ENCODE assay signal across 8 mouse cellular contexts in genomic region chr1:55086868-55087400, GRCm38 (mm10). TPM values are rescaled to one million over a fixed set of nuclear protein-coding genes. Genes with fewer than 3 reads are reported as not detected.
DNase-seq lines count a peak whose midpoint lies in the region; ATAC-seq and TF ChIP-seq lines count a peak whose summit lies in the region.

No protein-coding gene starts in this region.

- H3K36me3 ChIP-seq in E14TG2a.4 (ENCODE audit: insufficient read depth, low read length), result peaks cover 81% of the 10 kb centered on the region
- peaks cover 45% of the 10 kb centered on the region for H3K36me3 ChIP-seq in embryonic facial prominence, embryonic 12.5 days
- H3K36me3 ChIP-seq in hindbrain, embryonic 13.5 days, result peaks cover 43% of the 10 kb centered on the region
- H3K36me3 ChIP-seq in limb, embryonic 14.5 days (ENCODE audit: control insufficient read depth, insufficient read depth, low read length), result peaks cover 42% of the 10 kb centered on the region

- no peak for TF ChIP-seq POLR2A in limb, embryonic 14.5 days (IDR thresholded peaks at IDR 0.05; ENCODE audit: borderline replicate concordance, extremely low read depth, insufficient read depth, insufficient read length)

- H3K4me2 ChIP-seq in embryonic facial prominence, embryonic 12.5 days (replicated peaks), result peak overlapping the region; percentile 92
- peak overlapping the region; percentile 95 for H3K4me2 ChIP-seq in hindbrain, embryonic 13.5 days
- H3K4me2 ChIP-seq in limb, embryonic 14.5 days (replicated peaks; ENCODE audit: low read depth, low read length, severe bottlenecking), result peak overlapping the region; percentile 90

- peak overlapping the region; percentile 99 for H3K4me3 ChIP-seq in E14TG2a.4 (replicated peaks; ENCODE audit: low read length)
- H3K4me3 ChIP-seq in embryonic facial prominence, embryonic 12.5 days, result peak overlapping the region; percentile 96
- H3K4me3 ChIP-seq in hindbrain, embryonic 13.5 days, result peak overlapping the region; percentile 94
- peak overlapping the region; percentile 90 for H3K4me3 ChIP-seq in limb, embryonic 14.5 days (replicated peaks; ENCODE audit: low read length)

- no peaks in the 10 kb centered on the region for H3K27me3 ChIP-seq in E14TG2a.4 (ENCODE audit: insufficient read depth, low read length)
- H3K27me3 ChIP-seq in embryonic facial prominence, embryonic 12.5 days, result no peaks in the 10 kb centered on the region
- no peaks in the 10 kb centered on the region for H3K27me3 ChIP-seq in hindbrain, embryonic 13.5 days
- no peaks in the 10 kb centered on the region for H3K27me3 ChIP-seq in limb, embryonic 14.5 days (ENCODE audit: control insufficient read depth, insufficient read depth, low read length)

- no peak for TF ChIP-seq CTCF in E14TG2a.4 (conservative IDR thresholded peaks at IDR 0.05; ENCODE audit: low read length)

- 2% methylated on average over 13 of the region's 13 CpGs for WGBS in embryonic facial prominence, embryonic 12.5 days
- under 1% methylated on average over 13 of the region's 13 CpGs for WGBS in hindbrain, embryonic 13.5 days
- WGBS in limb, embryonic 14.5 days, result 1% methylated on average over 13 of the region's 13 CpGs

- H3K9me3 ChIP-seq in E14TG2a.4 (ENCODE audit: low read length), result no peaks in the 10 kb centered on the region
- no peaks in the 10 kb centered on the region for H3K9me3 ChIP-seq in embryonic facial prominence, embryonic 12.5 days
- no peaks in the 10 kb centered on the region for H3K9me3 ChIP-seq in hindbrain, embryonic 13.5 days
- H3K9me3 ChIP-seq in limb, embryonic 14.5 days (ENCODE audit: control insufficient read depth, low read length), result no peaks in the 10 kb centered on the region

- peak; percentile 20 for DNase-seq in gastrocnemius, postnatal 10 days
- DNase-seq in gastrocnemius, postnatal 25 days, result no peak
- DNase-seq in limb, embryonic 14.5 days (ENCODE audit: low spot score), result no peak
- no peak for DNase-seq in right cerebral cortex, postnatal 36 days (ENCODE audit: low spot score in 2 of 2)

- peak overlapping the region; percentile 94 for H3K9ac ChIP-seq in embryonic facial prominence, embryonic 12.5 days
- H3K9ac ChIP-seq in hindbrain, embryonic 13.5 days, result peak overlapping the region; percentile 93
- H3K9ac ChIP-seq in limb, embryonic 14.5 days (ENCODE audit: low read depth, low read length, severe bottlenecking), result peak overlapping the region; percentile 95

- H3K4me1 ChIP-seq in E14TG2a.4 (replicated peaks; ENCODE audit: low read depth, low read length), result peaks cover 68% of the 10 kb centered on the region
- peaks cover 27% of the 10 kb centered on the region for H3K4me1 ChIP-seq in embryonic facial prominence, embryonic 12.5 days
- H3K4me1 ChIP-seq in hindbrain, embryonic 13.5 days (replicated peaks), result peaks cover 46% of the 10 kb centered on the region
- H3K4me1 ChIP-seq in limb, embryonic 14.5 days (ENCODE audit: control insufficient read depth, insufficient read depth, low read length), result peaks cover 19% of the 10 kb centered on the region

- H3K27ac ChIP-seq in embryonic facial prominence, embryonic 12.5 days, result peak overlapping the region; percentile 95
- peak overlapping the region; percentile 96 for H3K27ac ChIP-seq in hindbrain, embryonic 13.5 days
- H3K27ac ChIP-seq in limb, embryonic 14.5 days (replicated peaks; ENCODE audit: low read depth, low read length), result peak overlapping the region; percentile 95

- ATAC-seq in embryonic facial prominence, embryonic 12.5 days (ENCODE audit: insufficient number of reproducible peaks, insufficient read depth, low FRiP score, low TSS enrichment), result peak; percentile 13; the same call in 1 of the 2 replicates
- no peak; the same call in 1 of the 2 replicates for ATAC-seq in hindbrain, embryonic 13.5 days (ENCODE audit: low FRiP score)
- ATAC-seq in limb, embryonic 14.5 days (ENCODE audit: low FRiP score, low read depth), result no peak
- 0 out of 2 replicates have a peak, but pooled peaks have one; percentile 9 for ATAC-seq in monocyte, adult 5-6 weeks (replicated peaks; ENCODE audit: insufficient number of reproducible peaks, low FRiP score, low TSS enrichment, poor library complexity, severe bottlenecking)

RNA-seq across cellular contexts. Expression of gene Hspe1, which starts 1.0 kb away (rescaled TPM):
- total RNA-seq in gastrocnemius, postnatal 10 days (2021), result 100 to 1,000 TPM in 1 of 2 experiments, 10 to 100 TPM in 1; 83.6 to 101 TPM
- total RNA-seq in gastrocnemius, postnatal 25 days (2021), result 10 to 100 TPM; 83.7 to 88.8 TPM
- 427 and 440 TPM in 2 replicates for polyA plus RNA-seq in embryonic facial prominence, embryonic 12.5 days (2016; fragmentation: Nextera tagmentation; extraction: Ambion mirVana)
- polyA plus RNA-seq in hindbrain, embryonic 13.5 days (2015; fragmentation: Nextera tagmentation; extraction: Ambion mirVana), result 265 and 290 TPM in 2 replicates
- polyA plus RNA-seq in limb, embryonic 14.5 days (2012; rRNA removed), result 170 and 288 TPM in 2 replicates
- polyA plus RNA-seq in limb, embryonic 14.5 days (2014; fragmentation: Nextera tagmentation; extraction: Ambion mirVana), result 345 and 381 TPM in 2 replicates
- 100 to 218 TPM (median 129 TPM) in 3 replicates for total RNA-seq in monocyte, adult 5-6 weeks (2017)

RNA-seq across cellular contexts. Expression of gene Hspd1, which starts 1.1 kb away (rescaled TPM):
- total RNA-seq in gastrocnemius, postnatal 10 days (2021), result 100 to 1,000 TPM; 176 to 188 TPM
- 100 to 1,000 TPM; 162 to 179 TPM for total RNA-seq in gastrocnemius, postnatal 25 days (2021)
- polyA plus RNA-seq in embryonic facial prominence, embryonic 12.5 days (2016; fragmentation: Nextera tagmentation; extraction: Ambion mirVana), result 349 and 370 TPM in 2 replicates
- polyA plus RNA-seq in hindbrain, embryonic 13.5 days (2015; fragmentation: Nextera tagmentation; extraction: Ambion mirVana), result 287 and 288 TPM in 2 replicates
- 98.9 and 161 TPM in 2 replicates for polyA plus RNA-seq in limb, embryonic 14.5 days (2012; rRNA removed)
- 231 and 252 TPM in 2 replicates for polyA plus RNA-seq in limb, embryonic 14.5 days (2014; fragmentation: Nextera tagmentation; extraction: Ambion mirVana)
- 128 to 155 TPM (median 141 TPM) in 3 replicates for total RNA-seq in monocyte, adult 5-6 weeks (2017)

RNA-seq across cellular contexts. Expression of gene Coq10b, which starts 34.4 kb away (rescaled TPM):
- 10 to 100 TPM in 1 of 2 experiments, 1 to 10 TPM in 1; 9.5 to 11.3 TPM for total RNA-seq in gastrocnemius, postnatal 10 days (2021)
- total RNA-seq in gastrocnemius, postnatal 25 days (2021), result 10 to 100 TPM in 1 of 2 experiments, 1 to 10 TPM in 1; 7.7 to 22.8 TPM
- polyA plus RNA-seq in embryonic facial prominence, embryonic 12.5 days (2016; fragmentation: Nextera tagmentation; extraction: Ambion mirVana), result 20.9 and 22.9 TPM in 2 replicates
- polyA plus RNA-seq in hindbrain, embryonic 13.5 days (2015; fragmentation: Nextera tagmentation; extraction: Ambion mirVana), result 31.6 and 33.4 TPM in 2 replicates
- 12.2 and 13.0 TPM in 2 replicates for polyA plus RNA-seq in limb, embryonic 14.5 days (2012; rRNA removed)
- polyA plus RNA-seq in limb, embryonic 14.5 days (2014; fragmentation: Nextera tagmentation; extraction: Ambion mirVana), result 19.1 and 21.2 TPM in 2 replicates
- 71.7 to 116 TPM (median 73.4 TPM) in 3 replicates for total RNA-seq in monocyte, adult 5-6 weeks (2017)

RNA-seq across cellular contexts. Expression of gene Mob4, which starts 44.1 kb away (rescaled TPM):
- total RNA-seq in gastrocnemius, postnatal 10 days (2021), result 10 to 100 TPM; 45.3 to 48.0 TPM
- total RNA-seq in gastrocnemius, postnatal 25 days (2021), result 10 to 100 TPM; 34.1 to 38.5 TPM
- polyA plus RNA-seq in embryonic facial prominence, embryonic 12.5 days (2016; fragmentation: Nextera tagmentation; extraction: Ambion mirVana), result 147 and 155 TPM in 2 replicates
- polyA plus RNA-seq in hindbrain, embryonic 13.5 days (2015; fragmentation: Nextera tagmentation; extraction: Ambion mirVana), result 190 and 200 TPM in 2 replicates
- polyA plus RNA-seq in limb, embryonic 14.5 days (2012; rRNA removed), result 37.0 and 43.4 TPM in 2 replicates
- polyA plus RNA-seq in limb, embryonic 14.5 days (2014; fragmentation: Nextera tagmentation; extraction: Ambion mirVana), result 120 and 129 TPM in 2 replicates
- total RNA-seq in monocyte, adult 5-6 weeks (2017), result 68.1 to 119 TPM (median 87.3 TPM) in 3 replicates

RNA-seq across cellular contexts. Expression of gene Sf3b1, which starts 59.7 kb away (rescaled TPM):
- 10 to 100 TPM; 70.2 to 89.8 TPM for total RNA-seq in gastrocnemius, postnatal 10 days (2021)
- 10 to 100 TPM; 36.4 to 49.3 TPM for total RNA-seq in gastrocnemius, postnatal 25 days (2021)
- 317 and 342 TPM in 2 replicates for polyA plus RNA-seq in embryonic facial prominence, embryonic 12.5 days (2016; fragmentation: Nextera tagmentation; extraction: Ambion mirVana)
- 343 and 352 TPM in 2 replicates for polyA plus RNA-seq in hindbrain, embryonic 13.5 days (2015; fragmentation: Nextera tagmentation; extraction: Ambion mirVana)
- 181 and 211 TPM in 2 replicates for polyA plus RNA-seq in limb, embryonic 14.5 days (2012; rRNA removed)
- polyA plus RNA-seq in limb, embryonic 14.5 days (2014; fragmentation: Nextera tagmentation; extraction: Ambion mirVana), result 313 and 324 TPM in 2 replicates
- 708 to 966 TPM (median 956 TPM) in 3 replicates for total RNA-seq in monocyte, adult 5-6 weeks (2017)

Comparison
In these comparisons a context has a peak if more than half of its experiments do, and no peak if none do; other contexts are left out.
1. ATAC-seq: peak in embryonic facial prominence, embryonic 12.5 days (single experiment) and monocyte, adult 5-6 weeks (single experiment); none in hindbrain, embryonic 13.5 days (single experiment) and limb, embryonic 14.5 days (single experiment).
2. Peak in every context shown above with its lines, with median percentiles within 50 percentile points of each other: H3K4me3 ChIP-seq, H3K27ac ChIP-seq, H3K4me2 ChIP-seq and H3K9ac ChIP-seq.